Mouse (Mus musculus) stomach, postnatal 0 days (tissue): ENCODE measurements around the gene Hnrnpll. TPM values are rescaled to one million over a fixed set of nuclear protein-coding genes. Genes with fewer than 3 reads are reported as not detected.
A peak's percentile ranks its signal among the peaks of the same experiment; 100 is the strongest.

ENCODE experiments used
- ATAC-seq: fragments of 200-750 bp; cut with Nextera tagmentation; 2 replicates; pipeline ENCODE4 v1.8.0; 2017; ENCODE audit not compliant: low FRiP score, low TSS enrichment
- DNase-seq: peaks from one replicate; pipeline ENCODE4 v3.0.0-alpha.2; 2016; ENCODE audit warnings: low spot score
- H3K27ac ChIP-seq: fragments of 300-500 bp; sonication (generic); replicated peaks from 2 replicates; pipeline ENCODE4 v1.5.1; 2014; ENCODE audit warnings: mild to moderate bottlenecking, control low read depth
- H3K27me3 ChIP-seq: fragments of 300-500 bp; sonication (generic); 2 replicates; pipeline ENCODE4 v1.6.1; 2014; ENCODE audit warnings: low read length; ENCODE audit not compliant: control insufficient read depth, insufficient read depth
- H3K36me3 ChIP-seq: fragments of 300-500 bp; sonication (generic); 2 replicates; pipeline ENCODE4 v1.6.1; 2014; ENCODE audit warnings: low read length, mixed read lengths; ENCODE audit not compliant: control insufficient read depth, insufficient read depth
- H3K4me1 ChIP-seq: fragments of 300-500 bp; sonication (generic); replicated peaks from 2 replicates; pipeline ENCODE4 v1.6.1; 2014; ENCODE audit warnings: antibody characterized with exemption; ENCODE audit not compliant: control insufficient read depth, insufficient read depth
- H3K4me2 ChIP-seq: fragments of 300-500 bp; sonication (generic); replicated peaks from 2 replicates; pipeline ENCODE4 v1.6.1; 2014; ENCODE audit warnings: low read depth, mild to moderate bottlenecking, control low read depth, moderate library complexity
- H3K4me3 ChIP-seq: fragments of 300-500 bp; sonication (generic); 2 replicates; pipeline ENCODE4 v1.5.1; 2014; ENCODE audit warnings: low read depth, low read length, control low read depth
- H3K9ac ChIP-seq: fragments of 300-500 bp; sonication (generic); 2 replicates; pipeline ENCODE4 v1.6.1; 2014; ENCODE audit warnings: mild to moderate bottlenecking, low read length, control low read depth, mixed read lengths
- H3K9me3 ChIP-seq: fragments of 300-500 bp; sonication (generic); 2 replicates; pipeline ENCODE4 v1.6.1; 2016; ENCODE audit warnings: low read length; ENCODE audit not compliant: control insufficient read depth
- CTCF ChIP-seq: IDR thresholded peaks from 2 replicates; pipeline ENCODE4 v1.5.1; 2016; ENCODE audit warnings: antibody characterized with exemption, low read depth, mild to moderate bottlenecking, moderate library complexity
- EP300 ChIP-seq: optimal IDR thresholded peaks from 2 replicates; pipeline ENCODE3; 2016; ENCODE audit warnings: antibody characterized with exemption
- WGBS: fragments of 180-500 bp; shearing (Covaris S2); extraction: QIAGEN DNeasy Blood & Tissue Kit; methylation state at CpG from one replicate; pipeline ENCODE4 v1.1.7; 2014; 5-methylcytosine and 5-hydroxymethylcytosine counted together
- polyA plus RNA-seq: library from polyadenylated mRNA; unstranded; fragments of >200 nt; fragmentation: Nextera tagmentation; extraction: Ambion mirVana; gene quantifications from 2 replicates; pipeline ENCODE4 v1.2.1, GENCODE M21; 2015

Hnrnpll gene
- polyA plus RNA-seq, 1 experiment from 2014 or later: 18.3 TPM

DNA sequence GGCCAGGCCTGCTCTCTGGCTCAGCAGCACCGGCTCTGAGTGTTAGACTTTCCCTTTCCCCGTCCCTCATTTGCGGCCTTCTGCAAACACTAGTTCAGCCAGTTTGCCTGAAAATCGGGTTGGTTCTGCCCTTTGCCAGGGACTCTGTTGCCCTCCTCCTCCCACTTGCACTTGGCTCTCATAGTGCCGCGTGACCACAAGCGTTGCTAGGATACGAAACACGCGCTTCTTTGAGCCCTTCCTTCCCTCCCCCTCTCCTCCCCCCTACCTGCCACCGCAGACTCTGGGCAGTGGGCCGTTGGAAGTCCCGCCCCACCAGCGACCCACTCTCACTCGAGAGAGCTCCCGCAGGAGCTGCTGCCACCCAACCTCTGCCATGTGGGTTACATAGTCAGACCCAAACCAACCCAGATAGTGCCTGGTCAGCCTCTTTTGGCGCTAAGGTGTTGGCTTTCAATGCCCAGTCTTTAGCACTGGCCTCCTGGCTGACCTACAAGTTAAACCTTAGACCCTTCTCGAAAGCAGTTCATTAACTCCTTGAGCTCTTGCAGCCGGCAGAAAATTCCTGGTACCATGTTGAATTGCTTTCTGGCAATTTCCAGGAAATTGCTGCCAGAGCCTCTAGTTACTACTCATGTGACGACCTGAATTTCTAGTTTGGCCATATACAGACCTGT, 34.0 kb upstream of the Hnrnpll start:
- no peak for TF ChIP-seq CTCF
- TF ChIP-seq EP300: no peak
- WGBS: 14% methylated on average over 20 of the region's 20 CpGs
- Histone ChIP-seq H3K9ac (peak overlapping the region; percentile 35; the same call in 1 of the 2 replicates), H3K4me2 (peak overlapping the region; percentile 50), H3K27ac (no peak overlapping the region), H3K4me1 (no peaks in the 10 kb centered on the region; the same call in 1 of the 2 replicates), H3K27me3 (no peaks in the 10 kb centered on the region), H3K9me3 (no peaks in the 10 kb centered on the region), H3K4me3 (peak overlapping the region; percentile 24), H3K36me3 (no peaks in the 10 kb centered on the region)
- peak; percentile 79 for DNase-seq
- ATAC-seq: peak; percentile 78

DNA sequence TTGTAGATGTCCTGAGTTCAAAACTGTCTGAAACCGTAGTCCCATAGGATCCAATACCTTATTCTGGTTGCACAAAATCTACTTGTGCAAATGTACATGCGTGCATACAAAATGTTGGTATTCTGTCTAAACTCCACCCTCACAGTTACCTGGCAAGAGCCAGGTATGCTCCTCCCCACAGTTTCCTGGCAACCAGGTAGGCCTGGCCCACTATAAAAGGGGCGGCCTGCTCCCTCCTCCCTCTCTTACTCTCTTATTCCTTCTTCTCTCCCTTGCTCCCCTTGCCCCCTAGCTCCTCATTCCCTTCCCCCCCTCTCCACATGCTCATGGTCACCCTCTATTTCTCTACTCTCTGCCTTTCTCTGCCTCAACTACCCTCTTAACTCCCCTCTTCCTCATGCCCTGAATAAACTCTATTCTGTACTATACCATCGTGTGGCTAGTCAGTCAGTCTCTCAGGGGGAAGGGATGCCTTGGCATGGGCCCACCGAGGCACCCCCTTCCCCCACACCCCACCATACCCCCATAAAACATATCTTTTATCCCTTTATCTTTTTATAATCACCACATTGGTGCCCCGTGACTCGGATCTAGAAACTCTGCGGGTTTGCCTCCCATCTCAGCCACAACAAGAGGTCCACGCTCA, 33.2 kb upstream of the Hnrnpll start:
- H3K27ac ChIP-seq: no peak overlapping the region
- no peak overlapping the region for H3K4me3 ChIP-seq
- 71% methylated on average over 9 of the region's 9 CpGs for WGBS
- H3K27me3 ChIP-seq: no peaks in the 10 kb centered on the region
- H3K36me3 ChIP-seq: no peaks in the 10 kb centered on the region
- peak; percentile 9; the same call in 1 of the 2 replicates for ATAC-seq
- H3K9ac ChIP-seq: no peak overlapping the region; the same call in 1 of the 2 replicates
- DNase-seq: peak; percentile 46
- no peak for TF ChIP-seq CTCF
- no peak for TF ChIP-seq EP300
- H3K4me1 ChIP-seq: no peaks in the 10 kb centered on the region; the same call in 1 of the 2 replicates
- H3K4me2 ChIP-seq: peak overlapping the region; percentile 50
- no peaks in the 10 kb centered on the region for H3K9me3 ChIP-seq

GRCm38 (mm10) chr17:80091879-80092549, 29.9 kb upstream of the Hnrnpll start:
- 28% methylated on average over 6 of the region's 6 CpGs for WGBS
- no peak for TF ChIP-seq EP300
- TF ChIP-seq CTCF: no peak
- Histone ChIP-seq H3K4me2 (no peak overlapping the region), H3K27ac (no peak overlapping the region), H3K27me3 (no peaks in the 10 kb centered on the region), H3K9me3 (no peaks in the 10 kb centered on the region), H3K36me3 (no peaks in the 10 kb centered on the region), H3K4me1 (no peaks in the 10 kb centered on the region; the same call in 1 of the 2 replicates), H3K4me3 (no peak overlapping the region), H3K9ac (no peak overlapping the region)
- ATAC-seq (peak; percentile 55), DNase-seq (peak; percentile 26)

DNA sequence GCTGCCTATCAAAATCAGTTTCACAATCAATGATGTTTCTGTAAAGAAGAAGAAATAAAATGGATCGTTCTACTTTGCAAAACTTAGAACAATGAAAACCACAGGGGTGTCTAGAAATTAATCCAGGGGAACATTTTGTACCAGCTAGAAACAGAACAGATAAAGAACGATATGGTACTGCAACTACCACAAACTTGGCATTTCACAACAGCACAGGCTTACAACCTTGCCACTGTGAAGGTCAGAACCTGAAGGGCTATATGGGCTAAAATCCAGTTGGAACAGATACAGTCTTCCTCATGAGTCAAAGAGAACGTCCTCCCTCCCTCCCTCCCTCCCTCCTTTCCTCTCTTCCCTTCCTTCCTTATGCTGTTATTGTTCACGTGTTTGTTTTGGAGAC, 28.4 kb upstream of the Hnrnpll start:
- Histone ChIP-seq H3K4me1 (no peaks in the 10 kb centered on the region), H3K27ac (no peak overlapping the region), H3K4me2 (no peak overlapping the region), H3K9me3 (no peaks in the 10 kb centered on the region), H3K36me3 (no peaks in the 10 kb centered on the region), H3K27me3 (no peaks in the 10 kb centered on the region), H3K9ac (no peak overlapping the region), H3K4me3 (no peak overlapping the region)
- ATAC-seq (no peak), DNase-seq (no peak)
- TF ChIP-seq EP300: no peak
- TF ChIP-seq CTCF: no peak
- WGBS: 59% methylated on average over 4 of the region's 4 CpGs

DNA sequence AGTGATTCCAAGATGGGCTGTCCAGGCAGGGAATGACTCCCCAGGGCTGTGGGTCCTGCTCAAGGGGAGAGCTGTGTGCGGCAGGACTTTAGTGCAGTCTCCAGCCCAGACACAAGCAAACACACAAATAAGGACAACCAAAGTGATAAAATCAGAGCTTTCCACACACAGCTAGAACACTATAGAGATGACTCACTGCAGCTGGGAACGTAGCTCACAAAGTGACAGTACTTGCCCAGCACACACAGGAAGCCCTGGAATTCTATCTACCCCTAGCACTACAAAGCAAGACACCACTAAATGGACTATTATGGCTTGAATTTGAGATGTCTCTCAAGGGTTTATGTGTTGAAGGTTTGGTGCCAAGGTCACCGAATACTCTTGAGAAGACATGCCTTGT, 26.0 kb upstream of the Hnrnpll start:
- 77% methylated on average over 3 of the region's 3 CpGs for WGBS
- Histone ChIP-seq H3K9ac (no peak overlapping the region), H3K4me1 (no peaks in the 10 kb centered on the region), H3K9me3 (no peaks in the 10 kb centered on the region), H3K27me3 (no peaks in the 10 kb centered on the region), H3K27ac (no peak overlapping the region), H3K4me2 (no peak overlapping the region), H3K4me3 (no peak overlapping the region), H3K36me3 (no peaks in the 10 kb centered on the region)
- no peak for TF ChIP-seq CTCF
- TF ChIP-seq EP300: no peak
- ATAC-seq (no peak), DNase-seq (no peak)

- Histone ChIP-seq H3K9ac (no peak overlapping the region), H3K36me3 (no peaks in the 10 kb centered on the region), H3K4me3 (no peak overlapping the region), H3K27ac (no peak overlapping the region), H3K4me1 (no peaks in the 10 kb centered on the region), H3K4me2 (no peak overlapping the region), H3K27me3 (no peaks in the 10 kb centered on the region), H3K9me3 (no peaks in the 10 kb centered on the region)
- no peak for DNase-seq
- WGBS: 84% methylated on average over 11 of the region's 11 CpGs
- ATAC-seq: no peak
- no peak for TF ChIP-seq EP300
- no peak for TF ChIP-seq CTCF
Observed at GRCm38 (mm10) chr17:80086591-80086990, 24.5 kb upstream of the Hnrnpll start.
